31 mouse cellular contexts compared by ENCODE assay signal in genomic region chr14:55198187-55198586, GRCm38 (mm10). TPM values are rescaled to one million over a fixed set of nuclear protein-coding genes. Genes with fewer than 3 reads are reported as not detected.
DNase-seq lines count a peak whose midpoint lies in the region; ATAC-seq lines count a peak whose summit lies in the region.
"Had no signal": no experiment of that assay in that cellular context is flagged by ENCODE, and none has a peak within 500 bp of the region (broad histone marks: within the 10 kb centered on the region; RNA-seq: fewer than 3 reads in every experiment).

No protein-coding gene starts in this region.

- intact Hi-C loops in heart, postnatal 14 days (cut with DNase I): no loop called here
- intact Hi-C loops in heart, postnatal 25 days (cut with DNase I): no loop called here

- no peaks in the 10 kb centered on the region for H3K36me3 ChIP-seq in heart, embryonic 12.5 days
- no peaks in the 10 kb centered on the region for H3K36me3 ChIP-seq in heart, embryonic 16.5 days (ENCODE audit: control insufficient read depth, insufficient read depth)
- H3K36me3 ChIP-seq: embryonic facial prominence, embryonic 10.5 days; embryonic facial prominence, embryonic 13.5 days; forebrain, embryonic 12.5 days; forebrain, embryonic 15.5 days had no signal

- no peak overlapping the region for H3K4me2 ChIP-seq in heart, embryonic 12.5 days
- no peak overlapping the region for H3K4me2 ChIP-seq in heart, embryonic 16.5 days (ENCODE audit: low read depth, low read length)
- H3K4me2 ChIP-seq: embryonic facial prominence, embryonic 13.5 days; forebrain, embryonic 12.5 days; forebrain, embryonic 15.5 days; hindbrain, embryonic 14.5 days had no signal

- H3K9ac ChIP-seq in heart, embryonic 12.5 days: no peak overlapping the region
- H3K9ac ChIP-seq in heart, embryonic 16.5 days (ENCODE audit: low read length): no peak overlapping the region
- H3K9ac ChIP-seq: embryonic facial prominence, embryonic 13.5 days; forebrain, embryonic 12.5 days; forebrain, embryonic 15.5 days; hindbrain, embryonic 14.5 days had no signal

- peaks cover 15% of the 10 kb centered on the region; the same call in 1 of the 2 replicates for H3K27me3 ChIP-seq in heart, embryonic 12.5 days (replicated peaks)
- peaks cover 4% of the 10 kb centered on the region for H3K27me3 ChIP-seq in heart, embryonic 16.5 days (ENCODE audit: control insufficient read depth, insufficient read depth, low read length)
- H3K27me3 ChIP-seq: embryonic facial prominence, embryonic 13.5 days; forebrain, embryonic 12.5 days; forebrain, embryonic 15.5 days had no signal

- peak; percentile 68 for ATAC-seq in heart, embryonic 12.5 days (ENCODE audit: insufficient number of reproducible peaks, low FRiP score)
- peak; percentile 70 for ATAC-seq in heart, embryonic 16.5 days (replicated peaks; ENCODE audit: extremely low read depth, insufficient read depth, low FRiP score)
- ATAC-seq: activated CD4-positive, CD25-positive, alpha-beta regulatory T cell, adult 4 months; forebrain, embryonic 15.5 days; hindbrain, postnatal 0 days; inflammation-experienced regulatory T-cells, adult 6 months; intestine, embryonic 16.5 days had no signal

- no peak overlapping the region for H3K4me3 ChIP-seq in heart, embryonic 12.5 days
- no peak overlapping the region for H3K4me3 ChIP-seq in heart, embryonic 16.5 days (ENCODE audit: low read length)
- H3K4me3 ChIP-seq: embryonic facial prominence, embryonic 10.5 days; embryonic facial prominence, embryonic 13.5 days; erythroblast, embryonic 14.5 days; forebrain, embryonic 12.5 days; forebrain, embryonic 15.5 days had no signal

- peak; percentile 40 for DNase-seq in heart, adult 11 months
- DNase-seq in heart, postnatal 4 days: no peak
- no peak for DNase-seq in heart, postnatal 14 days
- no peak for DNase-seq in heart, postnatal 25 days (ENCODE audit: low spot score)
- DNase-seq: adrenal gland, adult 8-10 months; adrenal gland, postnatal 25 days; cerebellum, adult 11-12 months; cerebellum, adult 8-10 months; cerebellum, postnatal 10 days; cerebellum, postnatal 36 days; embryo, embryonic 11 days; gastrocnemius, postnatal 25 days; kidney, adult 18-20 months; kidney, adult 9 months had no signal

- H3K4me1 ChIP-seq in heart, embryonic 12.5 days (replicated peaks): peaks cover 27% of the 10 kb centered on the region
- H3K4me1 ChIP-seq in heart, embryonic 16.5 days (ENCODE audit: control insufficient read depth, insufficient read depth, low read length): peaks cover 4% of the 10 kb centered on the region
- H3K4me1 ChIP-seq: forebrain, embryonic 12.5 days; forebrain, embryonic 15.5 days had no signal

- WGBS in heart, embryonic 12.5 days: 8% methylated on average over 2 of the region's 2 CpGs
- 42% methylated on average over 2 of the region's 2 CpGs for WGBS in heart, embryonic 16.5 days

- H3K27ac ChIP-seq in heart, embryonic 12.5 days (ENCODE audit: poor library complexity, severe bottlenecking): no peak overlapping the region
- H3K27ac ChIP-seq in heart, embryonic 16.5 days (ENCODE audit: low read length): no peak overlapping the region
- H3K27ac ChIP-seq: embryonic facial prominence, embryonic 10.5 days; embryonic facial prominence, embryonic 13.5 days; forebrain, embryonic 12.5 days; forebrain, embryonic 15.5 days; hindbrain, embryonic 14.5 days; hindbrain, postnatal 0 days had no signal

- peaks cover 5% of the 10 kb centered on the region for H3K9me3 ChIP-seq in heart, embryonic 12.5 days (replicated peaks)
- H3K9me3 ChIP-seq in heart, embryonic 16.5 days (replicated peaks; ENCODE audit: control insufficient read depth, low read length): no peaks in the 10 kb centered on the region
- H3K9me3 ChIP-seq: embryonic facial prominence, embryonic 10.5 days; embryonic facial prominence, embryonic 13.5 days; forebrain, embryonic 12.5 days; forebrain, embryonic 15.5 days had no signal

RNA-seq across cellular contexts. Expression of gene Dhrs2, which starts 23.6 kb away (rescaled TPM):
- total RNA-seq in heart, postnatal 4 days (2021): not detected
- polyA plus RNA-seq in heart, embryonic 12.5 days (2016; fragmentation: Nextera tagmentation; extraction: Ambion mirVana): not detected in 2 replicates
- not detected for total RNA-seq in heart, postnatal 14 days (2021)
- not detected in 2 replicates for polyA plus RNA-seq in heart, embryonic 16.5 days (2015; fragmentation: Nextera tagmentation; extraction: Ambion mirVana)
- total RNA-seq in heart, postnatal 25 days (2021): not detected
- total RNA-seq: adrenal gland, adult 8-10 months; adrenal gland, postnatal 25 days; ES-E14; gastrocnemius, adult 8-10 months; gastrocnemius, postnatal 25 days; heart, postnatal 10 days had no signal
- polyA plus RNA-seq: activated CD4-positive, CD25-positive, alpha-beta regulatory T cell, adult 4 months; embryonic facial prominence, embryonic 10.5 days; erythroblast, embryonic 14.5 days; gonadal fat pad, adult 2 months; hindbrain, embryonic 11.5 days; inflammation-experienced regulatory T-cells, adult 6 months had no signal
